Mouse (Mus musculus) bone marrow, adult 2 months (tissue): Measurements from ENCODE around the gene Sarm1.

Experiments
- CTCF ChIP-seq: fragments of 200-500 bp; IDR thresholded peaks from 2 replicates; pipeline ENCODE4 v1.5.1; 2011; ENCODE audit warnings: low read length, control low read depth; ENCODE audit not compliant: control insufficient read depth, insufficient read depth
- POLR2A ChIP-seq: fragments of 200-500 bp; IDR thresholded peaks from 2 replicates; pipeline ENCODE4 v1.6.1; 2011; ENCODE audit warnings: low read depth, mild to moderate bottlenecking, control low read depth, low read length, borderline replicate concordance; ENCODE audit not compliant: control insufficient read depth

DNA sequence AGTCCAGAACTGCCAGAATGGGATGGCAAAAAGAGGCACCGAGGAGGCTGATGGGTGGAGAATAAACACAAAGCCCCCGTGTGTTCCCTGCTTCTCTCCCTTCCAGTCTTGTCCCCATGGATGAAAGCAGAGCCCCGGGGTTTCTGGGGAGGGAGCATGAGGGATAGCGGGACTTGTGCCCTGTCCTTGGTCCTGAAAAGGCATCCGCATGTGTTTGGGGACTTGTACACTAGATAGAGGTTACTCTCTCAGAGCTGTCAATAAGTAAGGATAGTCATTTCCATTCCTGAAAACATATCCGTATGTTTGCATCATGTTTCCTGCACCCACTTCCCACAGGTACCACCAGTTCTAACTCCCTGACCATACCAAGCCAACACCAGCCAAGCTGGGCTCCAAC, 1.6 kb downstream of the Sarm1 start:
- TF ChIP-seq CTCF (no peak), POLR2A (no peak)
